Mouse (Mus musculus) hindbrain, postnatal 0 days (tissue): ENCODE results near the gene Olfr710. TPM values are rescaled to one million over a fixed set of nuclear protein-coding genes. Genes with fewer than 3 reads are reported as not detected.
"Not testable (repeated sequence)": the region's sequence is repeated elsewhere in the genome, so short reads cannot be mapped to it uniquely, and the experiment has no call there.

Experiments
- ATAC-seq: fragments of 200-750 bp; cut with Nextera tagmentation; 2 replicates; pipeline ENCODE4 v1.8.0; 2017; ENCODE audit warnings: mild to moderate bottlenecking, moderate TSS enrichment, moderate library complexity
- DNase-seq: peaks from one replicate; pipeline ENCODE4 v3.0.0-alpha.2; 2015; ENCODE audit warnings: low spot score
- H3K27ac ChIP-seq: fragments of 300-500 bp; sonication (generic); 2 replicates; pipeline ENCODE4 v1.5.1; 2014; ENCODE audit warnings: mild to moderate bottlenecking
- H3K27me3 ChIP-seq: fragments of 300-500 bp; sonication (generic); 2 replicates; pipeline ENCODE4 v1.6.1; 2014; ENCODE audit warnings: low read length, mixed read lengths; ENCODE audit not compliant: insufficient read depth
- H3K36me3 ChIP-seq: fragments of 300-500 bp; sonication (generic); 2 replicates; pipeline ENCODE4 v1.6.1; 2014; ENCODE audit warnings: low read length, mixed read lengths; ENCODE audit not compliant: insufficient read depth
- H3K4me1 ChIP-seq: fragments of 300-500 bp; sonication (generic); 2 replicates; pipeline ENCODE4 v1.6.1; 2014; ENCODE audit warnings: antibody characterized with exemption, low read length, mixed read lengths; ENCODE audit not compliant: insufficient read depth
- H3K4me2 ChIP-seq: fragments of 300-500 bp; sonication (generic); 2 replicates; pipeline ENCODE4 v1.6.1; 2014; ENCODE audit warnings: low read depth, mild to moderate bottlenecking, low read length, moderate library complexity, mixed read lengths
- H3K4me3 ChIP-seq: fragments of 300-500 bp; sonication (generic); 2 replicates; pipeline ENCODE4 v1.5.1; 2014; ENCODE audit warnings: low read length
- H3K9ac ChIP-seq: fragments of 300-500 bp; sonication (generic); replicated peaks from 2 replicates; pipeline ENCODE4 v1.6.1; 2014; ENCODE audit warnings: mild to moderate bottlenecking, low read length, moderate library complexity, mixed read lengths
- H3K9me3 ChIP-seq: fragments of 300-500 bp; sonication (generic); 2 replicates; pipeline ENCODE4 v1.6.1; 2016; ENCODE audit warnings: low read length, mixed read lengths
- CTCF ChIP-seq: IDR thresholded peaks from 2 replicates; pipeline ENCODE4 v1.5.1; 2016; ENCODE audit warnings: antibody characterized with exemption, control low read depth, low read depth
- WGBS: fragments of 180-500 bp; shearing (Covaris S2); extraction: QIAGEN DNeasy Blood & Tissue Kit; methylation state at CpG from one replicate; pipeline ENCODE4 v1.1.7; 2014; 5-methylcytosine and 5-hydroxymethylcytosine counted together
- polyA plus RNA-seq: library from polyadenylated mRNA; unstranded; fragments of >200 nt; fragmentation: Nextera tagmentation; extraction: Ambion mirVana; gene quantifications from 2 replicates; pipeline ENCODE4 v1.2.1, GENCODE M21; 2015
- total RNA-seq: library from RNA; depleted of rRNA; stranded (reverse); fragments of >200 nt; gene quantifications from 2 replicates; pipeline ENCODE4 v1.2.3, GENCODE M21; 2014; rRNA removed

The Olfr710 gene
- total and polyA plus RNA-seq, 2 experiments from 2014 or later = not detected

GRCm38 (mm10) chr7:106907676-106908075 lies 40.4 kb downstream of the Olfr710 start, which contains the start of gene Olfr1532-ps1:
Olfr1532-ps1 (plus strand) TSS chr7:106908001.
- Histone ChIP-seq H3K9me3 (no peaks in the 10 kb centered on the region), H3K4me1 (no peaks in the 10 kb centered on the region), H3K36me3 (no peaks in the 10 kb centered on the region), H3K9ac (no peak within 1 kb of the TSS), H3K27ac (no peak within 1 kb of the TSS), H3K4me3 (no peak within 1 kb of the TSS), H3K4me2 (no peak within 1 kb of the TSS), H3K27me3 (no peaks in the 10 kb centered on the region)
- DNase-seq = no peak
- ATAC-seq = no peak
- 53% methylated on average over 2 of the region's 2 CpGs for WGBS
- TF ChIP-seq CTCF = no peak

GRCm38 (mm10) chr7:106901141-106901540 lies 47.0 kb downstream of the Olfr710 start, which contains the start of gene Olfr707:
Olfr707 (minus strand) TSS chr7:106901241.
- WGBS = 89% methylated on average over 3 of the region's 3 CpGs
- not testable (repeated sequence) for H3K36me3 ChIP-seq, H3K4me3 ChIP-seq

More at GRCm38 (mm10) chr7:106901141-106901540, 47.0 kb downstream of the Olfr710 start, which contains the start of gene Olfr707:
- not testable (repeated sequence) for ATAC-seq, H3K27ac ChIP-seq, DNase-seq, H3K4me2 ChIP-seq, H3K4me1 ChIP-seq, H3K9me3 ChIP-seq, H3K27me3 ChIP-seq, H3K9ac ChIP-seq

Other genes with a start within 250 kb of the Olfr710 start
- gene Olfr695, start 231.9 kb downstream of the Olfr710 start, total RNA-seq = not detected in 2 replicates
- not detected in 2 replicates for gene Olfr695, start 231.9 kb downstream of the Olfr710 start, polyA plus RNA-seq
- not detected in 2 replicates for gene Olfr697, start 205.9 kb downstream of the Olfr710 start, total RNA-seq
- gene Olfr697, start 205.9 kb downstream of the Olfr710 start, polyA plus RNA-seq = not detected in 2 replicates
- not detected in 2 replicates for gene Olfr698, start 192.9 kb downstream of the Olfr710 start, total RNA-seq
- not detected in 2 replicates for gene Olfr698, start 192.9 kb downstream of the Olfr710 start, polyA plus RNA-seq
- not detected in 2 replicates for gene Olfr699, start 155.1 kb downstream of the Olfr710 start, total RNA-seq
- gene Olfr699, start 155.1 kb downstream of the Olfr710 start, polyA plus RNA-seq = not detected in 2 replicates
- not detected in 2 replicates for gene Olfr700, start 139.5 kb downstream of the Olfr710 start, total RNA-seq
- not detected in 2 replicates for gene Olfr700, start 139.5 kb downstream of the Olfr710 start, polyA plus RNA-seq
- gene Olfr701, start 134.2 kb downstream of the Olfr710 start, total RNA-seq = not detected in 2 replicates
- gene Olfr701, start 134.2 kb downstream of the Olfr710 start, polyA plus RNA-seq = not detected in 2 replicates
- not detected in 2 replicates for gene Olfr702, start 114.4 kb downstream of the Olfr710 start, total RNA-seq
- gene Olfr702, start 114.4 kb downstream of the Olfr710 start, polyA plus RNA-seq = not detected in 2 replicates
- gene Olfr703, start 105.0 kb downstream of the Olfr710 start, total RNA-seq = not detected in 2 replicates
- gene Olfr703, start 105.0 kb downstream of the Olfr710 start, polyA plus RNA-seq = not detected in 2 replicates
- gene Olfr704, start 85.1 kb downstream of the Olfr710 start, total RNA-seq = not detected in 2 replicates
- not detected in 2 replicates for gene Olfr704, start 85.1 kb downstream of the Olfr710 start, polyA plus RNA-seq
- gene Olfr705, start 71.4 kb downstream of the Olfr710 start, total RNA-seq = not detected in 2 replicates
- not detected in 2 replicates for gene Olfr705, start 71.4 kb downstream of the Olfr710 start, polyA plus RNA-seq
- not detected in 2 replicates for gene Olfr706, start 60.1 kb downstream of the Olfr710 start, total RNA-seq
- gene Olfr706, start 60.1 kb downstream of the Olfr710 start, polyA plus RNA-seq = not detected in 2 replicates
- not detected in 2 replicates for gene Olfr707, start 47.1 kb downstream of the Olfr710 start, total RNA-seq
- not detected in 2 replicates for gene Olfr707, start 47.1 kb downstream of the Olfr710 start, polyA plus RNA-seq
- not detected in 2 replicates for gene Olfr1532-ps1, start 40.3 kb downstream of the Olfr710 start, total RNA-seq
- gene Olfr1532-ps1, start 40.3 kb downstream of the Olfr710 start, polyA plus RNA-seq = not detected in 2 replicates
- gene Olfr709-ps1, start 16.1 kb downstream of the Olfr710 start, total RNA-seq = not detected in 2 replicates
- not detected in 2 replicates for gene Olfr709-ps1, start 16.1 kb downstream of the Olfr710 start, polyA plus RNA-seq
- not detected in 2 replicates for gene Olfr6, start 15.6 kb upstream of the Olfr710 start, total RNA-seq
- gene Olfr6, start 15.6 kb upstream of the Olfr710 start, polyA plus RNA-seq = not detected in 2 replicates
- not detected in 2 replicates for gene Olfr711, start 27.1 kb upstream of the Olfr710 start, total RNA-seq
- not detected in 2 replicates for gene Olfr711, start 27.1 kb upstream of the Olfr710 start, polyA plus RNA-seq
- gene Olfr2, start 57.8 kb upstream of the Olfr710 start, total RNA-seq = not detected in 2 replicates
- gene Olfr2, start 57.8 kb upstream of the Olfr710 start, polyA plus RNA-seq = not detected in 2 replicates
- gene Olfr713, start 82.9 kb upstream of the Olfr710 start, total RNA-seq = not detected in 2 replicates
- not detected in 2 replicates for gene Olfr713, start 82.9 kb upstream of the Olfr710 start, polyA plus RNA-seq
- gene Olfr714, start 122.7 kb upstream of the Olfr710 start, total RNA-seq = not detected in 2 replicates
- not detected in 2 replicates for gene Olfr714, start 122.7 kb upstream of the Olfr710 start, polyA plus RNA-seq
- not detected in 2 replicates for gene Olfr17, start 144.9 kb upstream of the Olfr710 start, total RNA-seq
- gene Olfr17, start 144.9 kb upstream of the Olfr710 start, polyA plus RNA-seq = not detected in 2 replicates
- gene Olfr715b, start 162.1 kb upstream of the Olfr710 start, total RNA-seq = not detected in 2 replicates
- gene Olfr715b, start 162.1 kb upstream of the Olfr710 start, polyA plus RNA-seq = not detected in 2 replicates
- not detected in 2 replicates for gene Olfr715, start 182.8 kb upstream of the Olfr710 start, total RNA-seq
- not detected in 2 replicates for gene Olfr715, start 182.8 kb upstream of the Olfr710 start, polyA plus RNA-seq
- not detected in 2 replicates for gene Olfr716, start 190.0 kb upstream of the Olfr710 start, total RNA-seq
- gene Olfr716, start 190.0 kb upstream of the Olfr710 start, polyA plus RNA-seq = not detected in 2 replicates
- gene Nlrp14, start 218.7 kb upstream of the Olfr710 start, total RNA-seq = 0.10 TPM in 1 of 2 replicates, not detected in the other
- 0.06 TPM in 1 of 2 replicates, not detected in the other for gene Nlrp14, start 218.7 kb upstream of the Olfr710 start, polyA plus RNA-seq